Mouse (Mus musculus): ENCODE data around the gene Nlrp3.

Gene Nlrp3

DNA sequence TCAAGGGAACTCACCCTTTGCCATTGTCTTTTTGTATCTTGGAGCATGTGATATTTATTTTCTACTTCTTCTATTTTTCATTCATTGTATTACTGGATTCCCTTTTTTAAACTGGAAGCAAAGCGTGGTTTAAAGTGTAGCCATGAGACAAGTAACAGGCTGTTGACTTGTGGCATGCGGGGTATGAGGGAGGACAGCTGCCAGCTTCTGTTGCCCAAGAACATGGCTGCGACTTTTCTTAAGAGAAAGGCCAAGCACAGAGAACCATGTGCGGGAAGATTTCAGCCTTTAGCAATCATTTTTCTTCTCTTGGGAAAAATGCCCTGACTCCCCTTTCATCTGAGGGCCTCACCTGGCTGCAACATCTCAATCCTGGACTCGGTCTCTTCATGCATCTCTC, 70.3 kb downstream of the Nlrp3 start:
- DNase-seq (ENCODE audit: inconsistent ontology term): no peak

DNA sequence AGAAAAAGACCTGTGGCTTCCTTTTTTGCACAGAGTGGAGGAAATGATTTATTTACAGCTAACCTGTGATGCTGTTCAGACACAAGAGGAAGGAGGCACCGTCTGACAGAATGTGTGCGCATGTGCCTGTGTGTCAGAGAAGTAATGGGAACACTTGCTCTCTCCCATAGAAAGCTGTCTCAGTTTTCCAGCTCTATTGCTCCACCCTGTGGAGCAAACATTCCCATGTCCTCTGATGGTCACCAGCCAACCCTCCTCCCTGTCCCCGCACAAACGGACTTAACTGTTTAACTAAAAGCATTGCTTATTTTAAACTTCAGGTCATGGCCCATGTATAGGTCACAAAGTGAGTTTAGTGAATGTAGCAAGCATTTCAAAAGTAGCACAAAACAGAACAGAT, 72.8 kb downstream of the Nlrp3 start:
- DNase-seq (ENCODE audit: inconsistent ontology term): peak; percentile 36

All from Muller cell, postnatal 12 days (primary cell).